Mouse (Mus musculus): ENCODE data around the gene Mep1a.

The Mep1a gene

DNA sequence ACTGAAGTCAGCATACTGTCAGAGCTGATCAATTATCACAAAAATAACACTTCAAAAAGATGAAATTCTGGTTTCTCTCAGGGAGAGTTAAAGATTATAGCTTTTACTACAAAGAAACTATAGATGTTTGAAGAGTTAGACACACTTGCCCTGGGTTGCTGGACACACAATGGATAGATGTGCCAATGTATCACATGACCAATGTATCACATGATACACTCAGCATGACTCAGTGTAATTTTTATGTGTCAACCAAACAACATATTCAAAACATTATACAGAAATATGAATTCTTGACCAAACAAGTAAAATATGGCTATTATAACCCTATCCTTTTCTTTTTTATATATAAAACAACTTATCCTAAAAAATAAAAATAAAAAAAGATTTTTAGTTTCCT, 25.0 kb downstream of the Mep1a start:
- no peak for DNase-seq (ENCODE audit: low spot score)

DNA sequence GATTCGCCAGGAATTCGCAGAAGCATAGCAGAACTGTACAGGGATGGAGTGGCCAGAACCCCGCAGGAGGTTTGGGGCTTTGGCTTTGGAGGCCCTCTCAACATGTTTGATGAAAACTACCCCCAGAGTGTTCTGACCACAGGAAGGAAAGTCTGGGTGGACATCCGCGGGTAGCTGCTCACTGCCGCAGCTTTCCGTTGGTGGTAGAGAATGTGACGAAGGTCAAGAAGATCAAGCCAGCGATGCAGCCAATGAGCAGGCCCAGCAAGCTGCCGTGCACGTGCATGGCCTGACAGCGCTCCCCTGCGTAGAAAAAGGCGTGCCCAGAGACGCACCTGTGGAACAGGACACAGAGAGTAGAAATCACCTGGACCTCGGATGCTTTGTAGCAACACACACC, 27.8 kb downstream of the Mep1a start:
- DNase-seq (ENCODE audit: low spot score), result no peak

DNA sequence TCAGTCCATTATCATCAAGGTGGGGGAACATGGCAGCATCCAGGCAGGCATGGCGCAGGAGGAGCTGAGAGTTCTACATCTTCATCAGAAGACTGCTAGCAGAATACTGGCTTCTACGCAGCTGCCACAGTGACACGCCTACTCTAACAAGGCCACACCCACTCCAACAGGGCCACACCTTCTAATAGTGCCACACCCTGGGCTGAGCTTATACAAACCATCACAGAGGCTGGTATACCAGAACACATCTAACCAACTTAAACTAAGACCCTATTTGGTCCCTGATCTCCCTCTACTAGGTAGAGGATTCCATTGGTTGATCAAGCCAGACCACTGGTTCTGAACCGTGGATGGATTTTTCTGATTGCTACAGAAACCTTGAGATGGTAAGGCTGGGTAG, 30.1 kb downstream of the Mep1a start:
- DNase-seq (ENCODE audit: low spot score), result no peak

GRCm38 (mm10) chr17:43470039-43470438, 32.6 kb downstream of the Mep1a start:
- no peak for DNase-seq (ENCODE audit: low spot score)

DNA sequence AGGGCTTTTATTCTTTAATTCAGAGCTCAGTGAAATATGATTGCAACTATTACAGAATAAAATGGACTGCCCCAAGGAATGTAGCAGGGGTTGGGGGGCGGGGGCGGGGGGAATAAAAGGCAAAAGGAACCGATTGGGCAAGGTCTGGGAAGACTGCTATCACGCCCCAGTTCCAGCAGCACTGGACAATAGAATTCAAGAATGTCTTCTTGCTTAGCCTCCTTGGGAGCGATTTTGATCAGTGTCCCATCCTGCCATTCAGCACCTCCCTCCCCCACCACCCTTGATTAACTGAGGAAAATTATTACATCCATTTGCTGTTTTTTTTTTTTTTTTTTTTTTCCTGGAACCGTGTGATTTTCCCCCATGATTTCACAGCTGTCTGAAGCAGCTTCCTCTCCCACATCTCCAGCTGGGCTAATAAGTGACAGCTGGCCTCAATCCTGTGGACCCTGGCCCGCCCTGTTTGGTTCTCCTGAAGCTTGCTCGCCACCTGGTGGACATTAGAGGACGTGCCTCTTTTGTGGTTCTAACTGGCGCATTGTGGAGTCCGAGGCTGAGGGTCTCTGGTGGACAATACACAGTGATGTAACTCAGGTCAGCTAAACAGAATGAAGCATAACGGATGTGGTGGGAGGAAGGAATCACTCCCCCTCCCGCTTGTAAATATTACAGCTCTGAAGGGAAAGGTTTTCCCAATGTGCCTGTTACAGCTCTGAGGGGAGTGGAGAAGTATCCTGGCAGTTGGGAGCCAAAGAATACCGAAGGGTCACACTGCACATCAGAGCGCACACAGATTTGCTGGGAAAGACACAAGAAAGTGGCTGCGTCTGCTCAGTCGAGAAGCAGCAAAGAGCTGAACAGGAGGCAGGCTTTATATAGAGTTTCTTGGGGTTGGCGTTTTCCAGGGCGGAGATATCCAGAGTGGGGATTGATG, 42.1 kb downstream of the Mep1a start:
- DNase-seq (ENCODE audit: low spot score), result peak; percentile 21

DNA sequence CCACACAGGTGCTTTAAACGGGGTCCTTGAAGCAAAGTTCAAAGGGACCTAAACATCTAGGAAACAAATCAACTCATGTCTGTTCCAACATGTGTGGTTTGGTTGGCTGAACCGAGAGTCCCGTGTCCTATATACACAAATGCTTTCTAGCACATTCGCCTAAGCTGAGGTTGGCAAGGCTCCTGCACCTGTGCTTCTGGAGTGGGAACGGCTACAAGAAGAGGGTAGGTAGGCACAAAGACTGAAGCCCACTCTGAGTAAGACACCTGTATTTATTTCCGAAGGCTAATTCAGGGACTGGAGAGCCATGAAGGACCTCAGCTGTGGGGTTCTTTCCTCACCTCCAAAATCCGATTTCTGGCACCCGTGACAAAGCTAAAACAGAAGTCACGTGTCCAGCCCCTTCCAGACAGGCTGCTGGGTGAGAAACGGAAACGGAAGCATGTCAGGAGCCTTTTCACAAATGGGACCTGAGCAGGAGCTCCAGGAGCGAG, 42.8 kb downstream of the Mep1a start:
- no peak for DNase-seq (ENCODE audit: low spot score)

DNA sequence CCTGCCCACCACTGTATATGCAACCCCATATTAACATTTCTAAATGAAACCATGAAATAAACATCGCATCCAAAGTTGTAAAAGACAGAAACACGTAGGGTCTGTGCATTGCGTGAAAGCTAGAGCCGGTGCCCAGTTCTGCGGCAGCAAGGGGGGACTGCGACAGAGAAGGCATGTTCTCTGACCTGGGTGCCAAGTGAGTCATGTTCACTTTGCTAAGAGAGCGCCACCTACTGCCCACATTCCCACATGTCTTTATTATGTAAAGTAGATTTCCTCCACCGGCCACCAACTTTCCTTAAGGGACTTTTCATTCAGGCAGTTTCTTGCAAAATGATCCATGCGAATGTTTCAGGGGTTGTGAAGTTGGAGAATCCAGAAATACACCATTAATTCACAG, 44.0 kb downstream of the Mep1a start:
- peak; percentile 41 for DNase-seq (ENCODE audit: low spot score)

GRCm38 (mm10) chr17:43451216-43451615, 51.4 kb downstream of the Mep1a start:
- no peak for DNase-seq (ENCODE audit: low spot score)

DNA sequence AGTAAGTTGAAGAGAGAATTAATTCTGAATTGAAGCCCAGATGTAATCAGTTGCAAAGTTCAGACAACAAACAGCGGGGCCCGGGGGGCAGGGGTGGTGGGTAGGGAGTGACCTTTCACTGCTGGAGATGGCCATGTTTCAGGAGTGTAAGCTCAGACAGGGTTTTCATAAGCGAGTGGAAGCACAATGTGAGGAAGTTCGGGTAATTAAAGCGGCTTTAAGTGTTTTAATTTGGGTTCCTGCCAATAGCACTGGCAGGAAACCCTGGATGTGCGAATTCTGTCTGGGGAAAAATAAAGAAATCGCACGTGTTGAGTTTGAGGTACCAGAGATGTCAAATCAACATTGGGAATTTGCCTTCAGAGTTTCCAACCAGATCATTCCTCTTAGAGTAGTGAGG, 68.1 kb downstream of the Mep1a start:
- no peak for DNase-seq (ENCODE audit: low spot score)

DNA sequence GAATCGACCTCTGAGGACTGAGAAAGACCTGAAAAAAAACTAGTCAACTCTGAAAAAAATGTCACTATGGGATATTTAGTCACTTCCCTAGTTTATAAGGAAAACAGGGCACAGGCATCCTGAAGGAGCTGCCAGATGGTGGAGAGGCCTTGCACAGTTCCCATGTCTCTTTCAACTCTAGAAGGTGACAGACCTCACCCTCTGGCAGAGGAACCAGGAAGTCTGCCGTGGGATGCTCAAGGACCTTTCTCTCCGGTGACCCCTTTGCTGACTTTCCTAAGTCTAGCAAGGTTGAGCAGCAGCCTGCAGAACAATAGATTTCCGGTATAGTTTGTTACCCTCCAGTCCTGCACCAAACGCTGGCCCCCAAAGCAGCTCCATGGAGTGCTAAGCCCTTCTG, 70.9 kb downstream of the Mep1a start:
- no peak for DNase-seq (ENCODE audit: low spot score)

All from urinary bladder, postnatal 10 days (tissue).